Mouse (Mus musculus): Measurements from ENCODE around the gene Tcap. TPM values are rescaled to one million over a fixed set of nuclear protein-coding genes. Genes with fewer than 3 reads are reported as not detected.
"Not testable (repeated sequence)": the region's sequence is repeated elsewhere in the genome, so short reads cannot be mapped to it uniquely, and the experiment has no call there.

Tcap gene
- polyA plus RNA-seq, 3 experiments from 2014 or later = not detected

- not testable (repeated sequence) for ATAC-seq
Observed at GRCm38 (mm10) chr11:98382405-98382804, 1.2 kb upstream of the Tcap start.

GRCm38 (mm10) chr11:98384216-98384615 is 605 bp downstream of the Tcap start:
- no peak for ATAC-seq

GRCm38 (mm10) chr11:98384721-98385637 is 1.4 kb downstream of the Tcap start:
- ATAC-seq = no peak

- ATAC-seq = no peak
Observed at GRCm38 (mm10) chr11:98385638-98386585, 2.3 kb downstream of the Tcap start, which contains the start of gene Pnmt. Gene Pnmt, plus strand, starts transcription at chr11:98386450.

GRCm38 (mm10) chr11:98386596-98386995 is 3.0 kb downstream of the Tcap start:
- no peak for ATAC-seq

DNA sequence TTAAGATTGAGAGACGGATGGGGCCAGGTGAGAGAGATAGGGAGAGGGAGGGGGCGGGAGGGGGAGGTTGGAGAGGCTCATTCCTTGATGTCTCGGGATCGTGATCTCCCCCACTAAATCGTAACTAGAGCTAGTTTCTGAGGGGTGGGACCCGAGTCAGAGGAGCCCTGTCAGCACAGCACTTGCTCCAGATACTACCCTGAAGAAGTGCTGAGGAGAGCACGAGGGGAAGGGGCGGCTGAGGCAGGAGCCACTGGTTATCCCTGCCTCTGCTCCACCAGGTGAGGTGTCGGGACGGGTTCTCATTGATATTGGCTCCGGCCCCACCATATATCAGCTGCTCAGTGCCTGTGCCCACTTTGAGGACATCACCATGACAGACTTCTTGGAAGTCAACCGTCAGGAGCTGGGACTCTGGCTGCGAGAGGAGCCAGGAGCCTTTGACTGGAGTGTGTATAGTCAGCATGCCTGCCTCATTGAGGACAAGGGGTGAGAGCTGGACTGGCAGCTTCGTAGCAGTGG is 3.5 kb downstream of the Tcap start:
- no peak for ATAC-seq

- no peak for ATAC-seq
Observed at GRCm38 (mm10) chr11:98388282-98388681, 4.7 kb downstream of the Tcap start.

DNA sequence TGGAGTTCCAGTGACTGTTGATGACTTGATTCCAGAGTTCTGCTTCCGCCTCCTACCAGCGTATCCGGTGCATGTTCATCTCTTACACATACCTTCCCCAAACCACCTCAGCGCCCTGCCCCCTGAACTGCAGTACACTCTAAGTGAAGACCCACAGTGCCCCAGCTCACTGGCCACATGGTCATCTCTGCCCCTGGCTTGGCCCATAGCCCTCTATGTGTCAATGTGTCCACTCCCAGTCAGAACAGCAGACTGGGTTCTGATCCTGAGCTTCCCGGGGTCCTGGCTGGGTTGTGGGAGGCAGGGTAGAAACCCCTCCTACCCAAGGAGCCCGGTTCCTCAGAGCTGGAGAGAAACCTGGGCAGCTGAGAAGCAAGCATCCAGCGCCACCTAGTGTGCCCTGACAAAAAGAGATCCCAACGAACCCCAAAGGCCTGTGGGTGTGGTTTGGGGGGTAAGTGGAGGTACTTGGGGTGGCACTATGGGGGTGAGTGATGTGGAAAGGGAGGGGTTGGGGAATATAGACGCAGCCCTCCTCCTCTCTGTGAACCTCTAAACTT is 5.7 kb downstream of the Tcap start:
- ATAC-seq = no peak

DNA sequence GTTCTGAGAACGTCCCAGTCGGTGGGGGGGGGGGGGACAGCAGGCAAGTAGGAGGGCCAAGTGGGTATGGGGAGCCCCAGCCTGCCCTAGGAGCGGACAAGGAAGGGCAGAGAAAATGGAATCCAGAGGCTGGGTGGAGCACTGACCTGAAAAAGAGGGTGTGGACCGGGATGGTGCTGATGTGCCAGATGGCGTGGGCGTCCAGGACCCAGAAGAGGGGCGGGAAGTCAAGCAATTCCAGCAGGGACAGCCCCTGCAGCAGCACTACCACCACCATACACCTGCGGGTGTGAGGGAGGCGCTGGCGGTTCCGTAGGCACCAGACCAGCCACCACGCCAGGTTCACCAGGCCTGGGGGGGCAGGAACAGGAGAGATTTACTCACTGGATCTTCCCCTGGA is 6.5 kb downstream of the Tcap start:
- no peak for ATAC-seq

DNA sequence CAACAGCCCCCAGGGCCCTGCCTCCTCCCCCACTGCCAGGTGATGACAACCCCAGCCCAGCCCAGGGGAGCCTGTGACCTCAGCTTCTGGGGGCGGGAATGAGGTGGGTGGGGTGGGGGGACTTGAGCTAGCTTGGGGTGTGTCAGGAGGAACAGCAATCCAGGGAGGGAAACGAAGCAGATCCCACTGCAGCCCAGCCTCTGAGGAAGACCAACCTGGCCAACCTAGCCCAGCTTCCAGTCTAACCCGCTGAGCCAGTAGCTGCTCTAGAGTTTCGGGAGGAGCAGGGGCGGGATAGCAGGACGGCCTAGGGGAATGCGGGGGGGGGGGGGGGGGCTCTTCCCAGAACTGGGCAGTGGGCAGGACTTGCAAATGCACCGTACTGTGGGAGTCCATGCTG is 8.4 kb downstream of the Tcap start:
- ATAC-seq = no peak

GRCm38 (mm10) chr11:98392645-98393044 is 9.0 kb downstream of the Tcap start:
- ATAC-seq = no peak

- no peak for ATAC-seq
Observed at GRCm38 (mm10) chr11:98393317-98393716, 9.7 kb downstream of the Tcap start.

- ATAC-seq = no peak
Observed at GRCm38 (mm10) chr11:98394301-98394700, 10.7 kb downstream of the Tcap start.

DNA sequence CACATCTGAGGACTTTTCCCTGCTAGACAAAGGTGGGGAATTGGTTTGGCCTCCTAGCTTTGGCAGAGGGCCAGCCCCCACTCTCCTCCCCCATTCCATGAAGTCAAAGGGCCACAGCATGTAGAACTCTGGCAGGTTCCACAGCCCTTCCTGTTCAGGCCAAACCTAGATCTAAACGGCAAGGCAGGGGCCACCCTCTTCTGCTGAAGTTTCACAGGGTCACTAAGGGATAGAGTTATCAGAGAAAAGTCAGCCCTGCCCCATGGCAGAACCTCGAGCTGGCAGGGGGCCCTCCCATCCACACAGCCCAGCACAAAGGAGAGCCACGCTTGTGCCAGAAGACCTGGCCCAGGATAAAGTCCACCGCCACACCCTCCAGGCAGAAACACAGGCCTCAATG is 11.4 kb downstream of the Tcap start:
- ATAC-seq = no peak

- no peak for ATAC-seq
Observed at GRCm38 (mm10) chr11:98397946-98398345, 14.3 kb downstream of the Tcap start.

- ATAC-seq = peak; percentile 88
Observed at GRCm38 (mm10) chr11:98400161-98400726, 16.6 kb downstream of the Tcap start, which contains the start of gene Pgap3. Gene Pgap3, minus strand, starts transcription at chr11:98400490.

- peak; percentile 22 for ATAC-seq
Observed at GRCm38 (mm10) chr11:98400816-98401215, 17.2 kb downstream of the Tcap start.

GRCm38 (mm10) chr11:98406621-98407020 is 23.0 kb downstream of the Tcap start:
- no peak for ATAC-seq

- ATAC-seq = no peak
Observed at GRCm38 (mm10) chr11:98408872-98409271, 25.3 kb downstream of the Tcap start.

GRCm38 (mm10) chr11:98409341-98409822 is 25.8 kb downstream of the Tcap start:
- no peak for ATAC-seq

- ATAC-seq = no peak
Observed at GRCm38 (mm10) chr11:98412273-98412796, 28.7 kb downstream of the Tcap start, which contains the start of gene Erbb2. Gene Erbb2, plus strand, starts transcription at chr11:98412470.
